Mouse (Mus musculus) kidney, embryonic 14.5 days (tissue): ENCODE measurements around the gene Ifi27. TPM values are rescaled to one million over a fixed set of nuclear protein-coding genes. Genes with fewer than 3 reads are reported as not detected.

Experiments
- ATAC-seq: fragments of 200-750 bp; cut with Nextera tagmentation; 2 replicates; pipeline ENCODE4 v1.8.0; 2017; ENCODE audit warnings: moderate number of reproducible peaks, mild to moderate bottlenecking, moderate TSS enrichment, moderate library complexity; ENCODE audit not compliant: low FRiP score, low TSS enrichment
- H3K27ac ChIP-seq: fragments of 300-500 bp; sonication (generic); 2 replicates; pipeline ENCODE4 v1.5.1; 2014; ENCODE audit warnings: low read depth, mild to moderate bottlenecking, low read length, moderate library complexity, mixed read lengths
- H3K27me3 ChIP-seq: fragments of 300-500 bp; sonication (generic); 2 replicates; pipeline ENCODE4 v1.6.1; 2014; ENCODE audit warnings: mild to moderate bottlenecking, low read length; ENCODE audit not compliant: control insufficient read depth, insufficient read depth
- H3K36me3 ChIP-seq: fragments of 300-500 bp; sonication (generic); 2 replicates; pipeline ENCODE4 v1.6.1; 2014; ENCODE audit warnings: low read length, mixed read lengths; ENCODE audit not compliant: control insufficient read depth, insufficient read depth
- H3K4me1 ChIP-seq: fragments of 300-500 bp; sonication (generic); 2 replicates; pipeline ENCODE4 v1.6.1; 2014; ENCODE audit warnings: low read length, mixed read lengths; ENCODE audit not compliant: control insufficient read depth, insufficient read depth
- H3K4me2 ChIP-seq: fragments of 300-500 bp; sonication (generic); replicated peaks from 2 replicates; pipeline ENCODE4 v1.6.1; 2014; ENCODE audit warnings: low read depth, mild to moderate bottlenecking, low read length
- H3K4me3 ChIP-seq: fragments of 300-500 bp; sonication (generic); 2 replicates; pipeline ENCODE4 v1.5.1; 2014; ENCODE audit warnings: mild to moderate bottlenecking, low read length
- H3K9ac ChIP-seq: fragments of 300-500 bp; sonication (generic); 2 replicates; pipeline ENCODE4 v1.6.1; 2014; ENCODE audit warnings: low read depth, mild to moderate bottlenecking, low read length, moderate library complexity
- H3K9me3 ChIP-seq: fragments of 300-500 bp; sonication (generic); 2 replicates; pipeline ENCODE4 v1.6.1; 2016; ENCODE audit warnings: low read length; ENCODE audit not compliant: control insufficient read depth
- WGBS: fragments of 180-500 bp; shearing (Covaris S2); extraction: QIAGEN DNeasy Blood & Tissue Kit; methylation state at CpG from one replicate; pipeline ENCODE4 v1.1.7; 2014; 5-methylcytosine and 5-hydroxymethylcytosine counted together
- polyA plus RNA-seq: library from polyadenylated mRNA; unstranded; fragments of >200 nt; fragmentation: Nextera tagmentation; extraction: Ambion mirVana; gene quantifications from 2 replicates; pipeline ENCODE4 v1.2.1, GENCODE M21; 2014

The Ifi27 gene
- polyA plus RNA-seq, result 22.3 and 22.5 TPM in 2 replicates

DNA sequence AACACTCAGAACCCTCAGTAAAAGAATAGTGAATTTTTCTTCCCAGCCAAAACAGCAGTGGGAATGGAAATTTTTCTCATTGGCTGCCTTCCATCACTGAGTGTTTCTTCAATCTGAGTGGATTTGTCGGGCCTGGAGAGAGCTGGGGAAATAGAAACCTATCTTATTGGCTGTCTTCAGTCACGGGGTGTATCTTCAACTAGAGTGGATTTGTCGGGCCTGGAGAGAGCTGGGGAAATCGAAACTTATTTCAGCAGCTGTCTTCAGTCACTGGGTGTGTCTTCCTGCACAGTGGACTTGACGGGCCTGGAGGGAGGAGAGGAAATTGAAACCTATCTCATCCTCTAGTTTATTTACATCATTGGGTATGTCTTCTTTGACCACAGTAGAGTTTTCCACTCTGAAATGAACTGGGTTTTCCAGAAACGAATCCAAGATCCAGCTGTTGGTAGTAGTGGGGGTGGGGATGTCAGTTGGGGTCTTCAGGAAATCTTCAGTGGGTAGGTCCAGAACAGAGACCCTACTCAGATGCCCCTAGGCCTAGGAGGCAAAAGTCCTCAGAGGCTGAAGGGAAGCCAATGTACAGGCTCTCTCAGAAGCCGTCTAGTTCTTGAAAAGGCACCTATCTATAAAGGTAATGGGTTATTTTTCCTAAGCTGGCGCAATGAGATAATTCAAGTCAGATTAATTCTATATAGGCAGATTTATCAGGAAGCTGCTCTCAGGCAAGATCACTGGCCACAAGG lies at the start of gene Ifi27:
Gene Ifi27 (plus strand): TSS at position 226 of the 746 bp plus-strand sequence.
- Histone ChIP-seq H3K4me2 (peak within 1 kb of the TSS; percentile 11; the same call in 1 of the 2 replicates), H3K27me3 (no peaks in the 10 kb centered on the region), H3K4me3 (peak within 1 kb of the TSS; percentile 2; the same call in 1 of the 2 replicates), H3K36me3 (no peaks in the 10 kb centered on the region), H3K9ac (no peak within 1 kb of the TSS), H3K4me1 (no peaks in the 10 kb centered on the region), H3K27ac (no peak within 1 kb of the TSS), H3K9me3 (no peaks in the 10 kb centered on the region)
- WGBS, result 50% methylated on average over 8 of the region's 8 CpGs
- peak; percentile 92 for ATAC-seq

DNA sequence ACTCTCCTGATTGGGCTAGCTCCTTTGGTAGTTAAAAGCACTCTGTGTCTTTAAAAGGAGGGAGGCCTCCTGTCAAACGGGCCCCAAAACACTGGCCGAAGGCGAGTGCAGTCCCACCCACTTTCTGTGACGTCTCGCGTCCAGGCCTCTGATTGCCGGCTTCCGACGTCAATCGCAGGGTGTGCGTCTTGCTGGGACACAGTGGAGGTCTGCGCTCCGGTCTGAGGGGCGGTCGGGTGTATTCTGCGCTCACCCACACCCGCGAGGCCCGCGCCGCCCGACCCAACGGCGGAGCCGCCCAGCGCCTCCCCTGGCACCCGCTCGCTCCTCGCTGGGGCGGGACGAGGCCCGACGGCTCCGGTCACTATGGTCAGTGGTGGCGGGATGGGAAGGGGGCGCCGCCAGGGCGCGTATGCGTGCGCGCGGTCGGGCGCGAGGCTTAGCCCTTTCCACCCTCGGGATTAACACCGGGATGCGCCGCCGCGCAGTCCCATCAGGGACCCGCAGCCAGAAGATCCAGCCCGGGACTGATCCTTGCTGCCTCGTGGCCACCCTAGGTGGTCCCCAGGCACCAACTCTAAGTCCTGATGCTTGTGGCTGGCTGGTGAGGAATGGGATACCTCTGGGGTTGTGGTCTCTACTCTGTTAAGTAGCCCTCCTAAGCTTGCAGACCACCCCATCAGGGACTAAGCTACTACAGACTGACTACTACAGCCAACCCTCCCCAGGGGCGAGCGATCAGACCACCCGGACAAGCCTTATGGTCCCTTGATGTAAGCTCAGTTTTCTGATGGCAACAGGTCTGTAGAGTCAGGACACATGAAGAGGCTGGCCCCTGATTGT lies 45.3 kb upstream of the Ifi27 start, which contains the start of gene Otub2:
Gene Otub2 (plus strand): TSS at position 178 of the 843 bp plus-strand sequence.
- peak; percentile 99 for ATAC-seq
- Histone ChIP-seq H3K4me3 (peak within 1 kb of the TSS; percentile 79), H3K9ac (peak within 1 kb of the TSS; percentile 84), H3K4me1 (peaks cover 5% of the 10 kb centered on the region; the same call in 1 of the 2 replicates), H3K27me3 (no peaks in the 10 kb centered on the region), H3K9me3 (no peaks in the 10 kb centered on the region), H3K36me3 (no peaks in the 10 kb centered on the region), H3K27ac (no peak within 1 kb of the TSS), H3K4me2 (peak within 1 kb of the TSS; percentile 88)
- under 1% methylated on average over 47 of the region's 58 CpGs for WGBS

DNA sequence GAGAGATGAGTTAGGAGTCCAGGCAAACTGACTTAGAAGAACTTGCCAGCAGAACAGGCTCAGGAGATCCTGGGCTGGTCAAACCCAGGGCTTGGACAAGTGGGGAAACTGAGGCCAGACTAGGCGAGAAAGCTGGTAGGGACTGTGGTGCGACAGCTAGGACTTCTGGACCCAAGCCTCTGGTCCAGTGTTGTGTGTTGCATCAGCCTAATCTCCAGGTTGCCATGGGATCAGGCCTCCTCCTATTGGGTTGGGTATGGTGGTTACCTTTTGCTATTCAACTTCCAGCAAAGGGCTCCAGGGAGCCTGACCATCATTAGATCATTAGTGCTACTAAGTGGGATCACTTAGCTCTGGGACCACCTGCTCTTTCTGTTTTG lies 44.7 kb upstream of the Ifi27 start:
- H3K9me3 ChIP-seq, result no peaks in the 10 kb centered on the region
- H3K4me2 ChIP-seq, result peak overlapping the region; percentile 88
- H3K27me3 ChIP-seq, result no peaks in the 10 kb centered on the region
- peaks cover 5% of the 10 kb centered on the region; the same call in 1 of the 2 replicates for H3K4me1 ChIP-seq
- H3K9ac ChIP-seq, result peak overlapping the region; percentile 84; the same call in 1 of the 2 replicates
- peak overlapping the region; percentile 79 for H3K4me3 ChIP-seq
- no peak for ATAC-seq
- no peak overlapping the region for H3K27ac ChIP-seq
- WGBS, result 85% methylated on average over 2 of the region's 2 CpGs
- H3K36me3 ChIP-seq, result no peaks in the 10 kb centered on the region

DNA sequence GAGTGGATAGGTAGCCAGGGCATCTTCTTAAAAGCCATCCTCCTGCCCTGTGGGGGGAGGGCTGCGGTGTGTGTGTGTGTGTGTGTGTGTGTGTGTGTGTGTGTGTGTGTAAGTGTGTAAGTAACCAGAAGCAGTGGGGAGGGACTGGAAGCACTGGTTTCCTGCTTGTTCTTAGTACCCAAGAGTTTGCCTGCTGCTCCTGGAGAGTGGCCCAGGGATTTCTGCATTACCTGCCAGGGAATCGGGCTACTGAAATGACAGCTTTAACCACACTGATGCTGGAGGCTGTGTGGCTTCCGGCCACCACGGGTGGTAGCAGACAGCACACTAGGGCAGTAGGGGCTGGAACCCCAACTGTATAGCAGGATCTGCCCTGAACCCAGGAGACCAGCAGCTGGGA lies 44.0 kb upstream of the Ifi27 start:
- no peak overlapping the region for H3K4me3 ChIP-seq
- no peak overlapping the region for H3K9ac ChIP-seq
- H3K4me1 ChIP-seq, result peaks cover 5% of the 10 kb centered on the region; the same call in 1 of the 2 replicates
- no peaks in the 10 kb centered on the region for H3K27me3 ChIP-seq
- no peak overlapping the region for H3K27ac ChIP-seq
- no peak overlapping the region for H3K4me2 ChIP-seq
- H3K9me3 ChIP-seq, result no peaks in the 10 kb centered on the region
- 80% methylated on average over 4 of the region's 4 CpGs for WGBS
- ATAC-seq, result no peak
- no peaks in the 10 kb centered on the region for H3K36me3 ChIP-seq

DNA sequence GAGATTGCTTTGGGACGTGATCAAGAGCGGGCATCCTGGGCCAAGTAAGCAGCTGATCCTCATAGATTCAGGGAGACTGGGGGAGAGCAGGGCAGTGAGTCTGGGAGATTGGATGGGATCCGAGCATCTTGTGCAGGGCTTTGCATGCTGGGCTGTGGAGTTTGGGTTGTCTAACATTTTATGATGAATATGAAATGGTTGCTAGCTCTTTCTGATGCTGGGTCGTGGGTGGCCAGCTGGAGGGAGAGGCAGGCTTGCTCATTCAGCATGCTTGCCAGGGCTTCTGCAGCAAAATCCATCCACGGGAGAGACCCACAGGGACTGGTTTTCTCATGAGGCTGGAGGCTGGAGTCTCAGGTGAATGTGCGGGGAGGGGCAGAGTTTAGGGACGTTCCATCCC lies 42.9 kb upstream of the Ifi27 start:
- 78% methylated on average over 7 of the region's 7 CpGs for WGBS
- Histone ChIP-seq H3K9me3 (no peaks in the 10 kb centered on the region), H3K4me1 (peaks cover 5% of the 10 kb centered on the region; the same call in 1 of the 2 replicates), H3K4me2 (no peak overlapping the region), H3K27me3 (no peaks in the 10 kb centered on the region), H3K4me3 (no peak overlapping the region), H3K27ac (no peak overlapping the region), H3K36me3 (no peaks in the 10 kb centered on the region), H3K9ac (no peak overlapping the region)
- no peak for ATAC-seq

DNA sequence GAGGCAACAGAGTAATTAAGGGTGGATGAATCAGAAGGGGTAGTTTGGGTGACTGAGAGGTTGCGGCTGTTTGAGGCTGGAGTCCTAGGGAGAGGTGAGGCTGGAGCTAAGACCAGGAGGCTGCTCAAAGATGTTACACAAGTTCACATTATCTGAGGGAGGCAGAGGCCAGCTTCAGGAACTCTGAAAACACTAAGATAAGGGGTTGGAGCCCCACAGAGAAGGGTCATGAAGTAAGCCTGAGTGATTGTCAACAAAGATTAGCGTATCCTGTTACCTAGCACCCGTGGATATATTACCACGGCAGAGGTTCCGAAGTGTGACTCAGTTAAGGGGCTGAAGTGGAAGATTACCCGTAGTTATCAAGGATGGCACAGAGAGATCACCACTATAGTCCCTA lies 40.5 kb upstream of the Ifi27 start:
- 32% methylated on average over 6 of the region's 6 CpGs for WGBS
- Histone ChIP-seq H3K9ac (no peak overlapping the region), H3K4me3 (no peak overlapping the region), H3K4me1 (peaks cover 5% of the 10 kb centered on the region; the same call in 1 of the 2 replicates), H3K27me3 (no peaks in the 10 kb centered on the region), H3K36me3 (no peaks in the 10 kb centered on the region), H3K4me2 (no peak overlapping the region), H3K27ac (no peak overlapping the region), H3K9me3 (no peaks in the 10 kb centered on the region)
- no peak for ATAC-seq

DNA sequence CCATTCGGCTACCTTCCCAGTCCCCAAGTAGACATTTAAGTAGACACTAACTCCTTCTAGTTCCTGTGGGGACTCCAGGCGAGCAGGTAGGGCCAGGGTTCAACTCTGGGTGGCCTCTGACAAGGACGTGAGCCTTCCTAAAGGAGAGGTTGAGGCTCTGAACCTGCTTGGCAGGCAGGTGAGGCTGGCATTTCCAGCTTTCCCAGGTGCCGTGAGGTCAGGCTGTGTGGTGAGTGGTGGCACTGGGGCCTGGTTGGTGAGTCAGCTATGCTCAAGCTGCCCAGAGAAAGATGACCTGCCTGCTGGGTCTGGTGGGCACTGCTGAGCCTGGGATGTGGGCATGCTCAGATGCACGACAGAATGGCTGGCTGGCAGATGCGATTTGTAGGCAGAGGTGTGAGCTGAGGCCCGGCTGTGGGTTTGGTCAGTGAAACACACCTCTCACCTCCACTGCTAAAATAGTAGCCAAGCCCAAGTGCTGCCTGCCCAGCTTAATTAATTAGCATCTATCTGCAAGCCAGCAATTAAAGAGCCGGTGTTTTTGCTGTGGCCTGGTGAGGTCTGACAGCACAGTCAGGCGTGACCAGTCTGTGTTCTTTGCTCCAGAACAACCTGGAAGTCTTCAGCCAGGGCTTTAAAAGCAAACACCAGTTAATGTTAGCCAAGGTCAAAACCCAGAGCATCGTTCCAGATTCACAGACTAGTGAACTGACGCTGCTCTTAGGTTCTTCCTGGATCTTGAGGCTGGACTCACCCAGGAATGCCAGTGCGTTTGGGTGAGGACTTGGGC lies 38.3 kb upstream of the Ifi27 start:
- 49% methylated on average over 12 of the region's 12 CpGs for WGBS
- H3K9me3 ChIP-seq, result no peaks in the 10 kb centered on the region
- H3K4me1 ChIP-seq, result no peaks in the 10 kb centered on the region
- no peak for ATAC-seq
- H3K4me3 ChIP-seq, result no peak overlapping the region
- no peaks in the 10 kb centered on the region for H3K27me3 ChIP-seq
- H3K4me2 ChIP-seq, result no peak overlapping the region
- H3K36me3 ChIP-seq, result no peaks in the 10 kb centered on the region
- H3K27ac ChIP-seq, result no peak overlapping the region
- no peak overlapping the region for H3K9ac ChIP-seq

DNA sequence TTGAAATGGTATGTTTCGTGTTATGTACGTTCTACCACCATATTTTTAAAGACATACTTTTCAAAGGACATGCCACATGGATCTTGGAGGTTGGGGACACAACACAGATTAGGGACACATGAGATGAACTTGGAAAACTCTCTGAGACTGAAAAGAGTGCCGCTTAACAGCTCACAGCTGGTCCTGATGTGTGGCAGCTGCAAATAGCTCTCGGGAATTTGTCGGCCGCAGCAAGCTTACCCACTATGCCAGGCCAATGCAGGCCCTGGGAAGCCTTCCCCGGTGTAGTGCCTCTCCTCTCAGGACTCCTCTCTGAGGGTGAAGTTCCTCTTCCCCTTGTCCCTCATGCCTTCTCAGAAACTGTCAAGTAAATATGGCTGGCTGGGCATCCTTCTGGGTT lies 37.3 kb upstream of the Ifi27 start:
- H3K4me2 ChIP-seq, result no peak overlapping the region
- no peaks in the 10 kb centered on the region for H3K9me3 ChIP-seq
- no peak overlapping the region for H3K27ac ChIP-seq
- ATAC-seq, result no peak
- H3K9ac ChIP-seq, result no peak overlapping the region
- no peaks in the 10 kb centered on the region for H3K4me1 ChIP-seq
- no peak overlapping the region for H3K4me3 ChIP-seq
- no peaks in the 10 kb centered on the region for H3K27me3 ChIP-seq
- 79% methylated on average over 7 of the region's 7 CpGs for WGBS
- H3K36me3 ChIP-seq, result no peaks in the 10 kb centered on the region
